Mouse (Mus musculus): ENCODE data around the gene Mark4. TPM values are rescaled to one million over a fixed set of nuclear protein-coding genes. Genes with fewer than 3 reads are reported as not detected.

Gene Mark4
- polyA plus RNA-seq, 1 experiment from 2014 or later = 9.7 TPM

MicroRNAs encoded within 50 kb of the gene (microRNA counts, 519-probe panel; counts per million panel counts)
- microRNA mmu-miR-343 = not detected

Small RNAs within 50 kb of the gene (microRNA-seq; reads per million reads assigned to microRNA genes)
- not detected for gene Mir343

Other genes with a start within 250 kb of the Mark4 start
- 1.4 and 2.0 TPM in 2 replicates for gene Gpr4, start 246.3 kb downstream of the Mark4 start, polyA plus RNA-seq (2014; fragmentation: Nextera tagmentation; extraction: Ambion mirVana)
- gene Opa3, start 230.5 kb downstream of the Mark4 start, polyA plus RNA-seq (2014; fragmentation: Nextera tagmentation; extraction: Ambion mirVana) = 37.1 and 42.9 TPM in 2 replicates
- gene Vasp, start 187.0 kb downstream of the Mark4 start, polyA plus RNA-seq (2014; fragmentation: Nextera tagmentation; extraction: Ambion mirVana) = 48.1 and 64.9 TPM in 2 replicates
- 0.15 TPM in 1 of 2 replicates, not detected in the other for gene Ppm1n, start 178.8 kb downstream of the Mark4 start, polyA plus RNA-seq (2014; fragmentation: Nextera tagmentation; extraction: Ambion mirVana)
- gene Rtn2, start 176.2 kb downstream of the Mark4 start, polyA plus RNA-seq (2014; fragmentation: Nextera tagmentation; extraction: Ambion mirVana) = 11.7 and 13.9 TPM in 2 replicates
- 0.07 TPM in 1 of 2 replicates, not detected in the other for gene Fosb, start 148.8 kb downstream of the Mark4 start, polyA plus RNA-seq (2014; fragmentation: Nextera tagmentation; extraction: Ambion mirVana)
- gene Ercc1, start 114.0 kb downstream of the Mark4 start, polyA plus RNA-seq (2014; fragmentation: Nextera tagmentation; extraction: Ambion mirVana) = 86.0 and 92.8 TPM in 2 replicates
- 20.5 and 23.9 TPM in 2 replicates for gene Cd3eap, start 99.3 kb downstream of the Mark4 start, polyA plus RNA-seq (2014; fragmentation: Nextera tagmentation; extraction: Ambion mirVana)
- 9.6 and 10.0 TPM in 2 replicates for gene Ppp1r13l, start 99.1 kb downstream of the Mark4 start, polyA plus RNA-seq (2014; fragmentation: Nextera tagmentation; extraction: Ambion mirVana)
- 8.8 and 10.3 TPM in 2 replicates for gene Ercc2, start 76.8 kb downstream of the Mark4 start, polyA plus RNA-seq (2014; fragmentation: Nextera tagmentation; extraction: Ambion mirVana)
- gene Klc3, start 54.7 kb downstream of the Mark4 start, polyA plus RNA-seq (2014; fragmentation: Nextera tagmentation; extraction: Ambion mirVana) = 6.0 and 8.9 TPM in 2 replicates
- 1.7 and 3.2 TPM in 2 replicates for gene Ckm, start 54.0 kb downstream of the Mark4 start, polyA plus RNA-seq (2014; fragmentation: Nextera tagmentation; extraction: Ambion mirVana)
- 0.55 and 1.2 TPM in 2 replicates for gene Exoc3l2, start 4.5 kb upstream of the Mark4 start, polyA plus RNA-seq (2014; fragmentation: Nextera tagmentation; extraction: Ambion mirVana)
- gene Bloc1s3, start 49.5 kb upstream of the Mark4 start, polyA plus RNA-seq (2014; fragmentation: Nextera tagmentation; extraction: Ambion mirVana) = 0.74 and 1.3 TPM in 2 replicates
- gene Trappc6a, start 49.6 kb upstream of the Mark4 start, polyA plus RNA-seq (2014; fragmentation: Nextera tagmentation; extraction: Ambion mirVana) = 83.4 and 89.0 TPM in 2 replicates
- not detected in 2 replicates for gene Nkpd1, start 59.0 kb upstream of the Mark4 start, polyA plus RNA-seq (2014; fragmentation: Nextera tagmentation; extraction: Ambion mirVana)
- gene Ppp1r37, start 104.3 kb upstream of the Mark4 start, polyA plus RNA-seq (2014; fragmentation: Nextera tagmentation; extraction: Ambion mirVana) = 6.3 and 7.1 TPM in 2 replicates
- 1.2 and 2.1 TPM in 2 replicates for gene Zfp296, start 118.5 kb upstream of the Mark4 start, polyA plus RNA-seq (2014; fragmentation: Nextera tagmentation; extraction: Ambion mirVana)
- 163 and 180 TPM in 2 replicates for gene Gemin7, start 118.8 kb upstream of the Mark4 start, polyA plus RNA-seq (2014; fragmentation: Nextera tagmentation; extraction: Ambion mirVana)
- gene Clasrp, start 145.7 kb upstream of the Mark4 start, polyA plus RNA-seq (2014; fragmentation: Nextera tagmentation; extraction: Ambion mirVana) = 38.6 and 44.8 TPM in 2 replicates
- gene Relb, start 170.6 kb upstream of the Mark4 start, polyA plus RNA-seq (2014; fragmentation: Nextera tagmentation; extraction: Ambion mirVana) = 8.3 and 10.4 TPM in 2 replicates
- gene Clptm1, start 206.2 kb upstream of the Mark4 start, polyA plus RNA-seq (2014; fragmentation: Nextera tagmentation; extraction: Ambion mirVana) = 77.9 and 86.2 TPM in 2 replicates
- gene Apoc2, start 219.1 kb upstream of the Mark4 start, polyA plus RNA-seq (2014; fragmentation: Nextera tagmentation; extraction: Ambion mirVana) = 1.5 and 1.9 TPM in 2 replicates
- gene Gm44805, start 222.6 kb upstream of the Mark4 start, polyA plus RNA-seq (2014; fragmentation: Nextera tagmentation; extraction: Ambion mirVana) = not detected in 2 replicates
- 0.39 TPM in 1 of 2 replicates, not detected in the other for gene Apoc4, start 222.7 kb upstream of the Mark4 start, polyA plus RNA-seq (2014; fragmentation: Nextera tagmentation; extraction: Ambion mirVana)
- gene Apoc1, start 233.8 kb upstream of the Mark4 start, polyA plus RNA-seq (2014; fragmentation: Nextera tagmentation; extraction: Ambion mirVana) = 10.9 and 12.6 TPM in 2 replicates
- gene Apoe, start 240.4 kb upstream of the Mark4 start, polyA plus RNA-seq (2014; fragmentation: Nextera tagmentation; extraction: Ambion mirVana) = 291 and 299 TPM in 2 replicates